Mouse (Mus musculus) right cerebral cortex, adult 2 months (tissue): Measurements from ENCODE around the gene Mrtfa.
A peak's percentile ranks its signal among the peaks of the same experiment; 100 is the strongest.

Experiments
- DNase-seq, 2 experiments: peaks; one replicate each; pipeline ENCODE4 v3.0.0; 2021 to 2022; ENCODE audit warnings: low spot score in 2 of 2

The Mrtfa gene

GRCm38 (mm10) chr15:81197197-81197596, 6.6 kb upstream of the Mrtfa start:
- no peak for DNase-seq

DNA sequence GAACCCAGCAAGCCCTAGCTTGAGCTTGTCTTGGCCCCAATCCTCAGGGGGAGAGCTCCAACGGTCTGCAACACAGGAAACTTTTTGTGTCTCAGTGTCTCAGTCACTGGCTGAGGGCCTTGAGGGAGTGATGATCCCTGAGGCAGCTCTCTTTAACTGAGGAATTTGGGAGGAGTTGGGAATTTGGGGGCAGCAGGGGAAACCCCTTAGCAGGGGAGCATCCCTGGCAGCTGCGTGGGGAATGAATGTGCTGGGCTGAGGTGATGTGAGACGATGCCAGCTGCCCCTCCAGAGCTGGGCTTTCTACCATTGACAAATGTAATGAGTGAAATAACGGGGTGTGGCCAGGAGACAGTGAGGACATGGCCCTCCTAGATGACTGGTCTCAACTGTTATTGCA, 4.9 kb upstream of the Mrtfa start:
- no peak for DNase-seq

DNA sequence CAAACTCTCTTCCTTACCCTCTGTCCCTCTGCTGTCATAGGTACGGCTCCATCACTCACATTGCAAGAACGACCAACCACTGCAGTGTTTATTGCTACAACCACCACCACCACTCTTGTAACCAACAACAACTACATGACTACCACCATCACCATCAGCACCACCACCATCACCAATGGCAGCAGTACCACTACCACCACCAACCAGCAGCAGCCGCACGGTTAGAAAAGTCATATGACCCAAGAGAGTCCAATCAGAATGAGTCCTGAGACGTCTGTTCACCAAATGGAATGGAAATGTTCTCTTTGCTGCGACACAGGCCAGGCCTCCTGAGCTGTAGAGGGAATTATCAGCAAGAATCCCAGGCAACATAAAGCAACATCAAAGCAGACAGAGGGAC, 4.2 kb upstream of the Mrtfa start:
- DNase-seq, result no peak

- no peak for DNase-seq
Measured at GRCm38 (mm10) chr15:81192858-81193257, 2.3 kb upstream of the Mrtfa start.

DNA sequence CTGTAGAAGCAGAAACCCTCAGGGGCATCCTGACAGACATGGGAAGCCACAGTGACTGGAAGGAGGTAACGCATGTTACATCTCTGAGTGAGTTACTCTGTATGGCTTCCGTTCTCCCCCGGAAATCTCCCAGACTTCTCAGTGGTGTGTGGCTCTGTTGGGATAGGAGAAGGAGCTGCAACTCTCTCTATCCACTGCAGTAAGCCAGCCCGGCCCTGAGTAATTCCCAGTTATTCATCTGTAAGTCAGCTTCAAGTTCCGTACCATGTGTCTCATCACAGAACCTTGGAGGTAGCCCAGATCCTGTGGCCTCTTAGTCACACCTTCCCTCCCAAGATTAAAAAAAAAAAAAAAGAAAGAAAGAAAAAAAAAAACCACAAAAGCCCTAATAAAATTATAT, 1.8 kb upstream of the Mrtfa start:
- no peak for DNase-seq

DNA sequence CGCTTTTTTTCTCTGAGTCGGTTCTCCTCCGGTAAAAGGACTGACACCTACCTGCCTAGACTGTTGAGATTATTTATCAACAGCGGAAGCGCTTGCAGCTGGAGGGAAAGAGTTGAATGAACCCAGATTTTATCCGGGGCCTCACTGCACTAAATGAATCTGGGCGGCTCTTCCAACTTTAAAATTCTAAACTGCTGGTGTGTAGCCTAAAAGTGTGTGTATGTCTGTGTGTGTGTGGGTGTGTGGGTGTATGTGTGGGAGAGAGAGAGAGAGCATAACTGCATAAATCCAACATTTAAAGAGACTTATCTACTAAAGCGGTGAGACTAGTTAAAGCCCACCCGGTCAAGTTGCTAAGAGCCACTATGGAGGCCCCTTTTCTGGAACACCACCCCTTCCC, 746 bp upstream of the Mrtfa start:
- DNase-seq, result peak in 1 of 2 experiments; percentile 33

- peak in 1 of 2 experiments; percentile 15 for DNase-seq
Measured at GRCm38 (mm10) chr15:81190011-81190629, 437 bp downstream of the Mrtfa start.

DNA sequence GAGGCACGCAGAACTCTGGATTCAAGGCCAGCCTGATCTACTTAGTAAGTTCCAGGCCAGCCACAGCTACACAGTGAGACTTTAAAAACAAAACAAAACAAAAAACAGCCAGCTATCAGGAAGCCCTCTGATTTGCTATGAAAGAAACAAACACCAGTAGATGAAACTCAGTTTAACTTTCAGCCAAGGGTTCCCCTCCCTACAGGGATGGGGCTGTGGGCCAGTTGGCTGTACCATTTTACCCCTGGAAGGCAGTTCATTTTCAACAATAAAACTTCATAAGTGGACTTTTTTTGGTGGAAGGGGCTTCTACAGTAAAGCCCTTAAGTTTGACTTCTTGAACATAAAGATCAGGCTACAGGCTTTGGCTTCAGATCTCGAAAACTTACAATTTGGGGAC, 1.5 kb downstream of the Mrtfa start:
- DNase-seq, result no peak

DNA sequence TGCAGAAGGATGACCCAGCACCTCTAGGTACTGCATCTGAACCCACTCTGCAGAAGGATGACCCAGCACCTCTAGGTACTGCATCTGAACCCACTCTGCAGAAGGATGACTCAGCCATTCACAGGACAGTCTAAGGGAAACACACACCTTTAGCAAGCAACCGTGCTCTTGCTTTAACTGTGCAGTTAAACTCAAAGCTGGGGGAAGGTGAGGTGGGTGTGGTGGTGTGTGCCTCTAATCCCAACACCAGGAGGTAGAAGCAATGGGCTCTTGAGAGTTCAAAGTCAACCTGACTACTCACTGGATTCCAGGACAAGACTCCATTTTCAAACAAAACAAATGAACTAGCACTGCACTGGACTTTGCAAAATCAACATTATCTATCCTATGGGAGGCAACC, 5.6 kb downstream of the Mrtfa start:
- DNase-seq, result no peak

- DNase-seq, result no peak
Measured at GRCm38 (mm10) chr15:81181233-81181632, 9.3 kb downstream of the Mrtfa start.

GRCm38 (mm10) chr15:81179523-81179922, 11.0 kb downstream of the Mrtfa start:
- DNase-seq, result no peak

DNA sequence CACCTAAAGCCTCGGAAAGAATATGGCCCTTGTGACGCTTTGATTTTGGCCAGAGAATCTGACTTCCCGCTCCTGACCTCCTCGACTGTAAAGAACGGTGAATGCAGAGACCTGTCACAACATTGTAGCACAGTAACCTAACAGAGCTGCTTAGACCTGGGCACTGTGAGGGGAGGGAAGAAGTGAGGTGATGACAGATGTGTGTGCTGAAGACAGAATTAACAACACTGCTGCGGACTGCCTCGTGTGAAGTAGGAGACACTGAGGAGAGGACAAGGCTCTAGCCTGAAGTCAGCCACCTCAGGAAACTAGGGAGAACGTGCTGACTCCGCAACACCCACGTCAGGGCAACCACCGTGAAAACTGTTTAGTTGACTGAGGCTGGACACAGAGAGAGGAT, 11.9 kb downstream of the Mrtfa start:
- DNase-seq, result no peak

DNA sequence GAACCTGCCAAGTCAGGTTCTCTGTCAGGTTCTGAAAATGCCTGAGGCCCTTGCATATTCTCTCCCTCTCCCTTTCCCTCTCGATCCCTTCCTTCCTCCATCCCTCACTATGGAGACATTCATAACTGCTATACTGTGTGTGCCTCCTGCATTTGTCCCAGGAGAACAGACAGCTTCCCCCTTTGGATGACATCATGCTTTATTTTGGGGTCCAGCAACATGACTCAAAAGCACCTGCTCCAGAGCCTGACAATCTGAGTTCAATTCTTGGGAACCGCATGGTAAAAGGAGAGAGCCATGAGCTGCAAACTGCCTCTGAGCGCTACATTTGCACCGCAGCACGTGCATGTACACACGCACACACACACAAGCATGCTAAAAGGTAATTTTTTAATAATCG, 12.7 kb downstream of the Mrtfa start:
- DNase-seq, result peak in 1 of 2 experiments; percentile 33

DNA sequence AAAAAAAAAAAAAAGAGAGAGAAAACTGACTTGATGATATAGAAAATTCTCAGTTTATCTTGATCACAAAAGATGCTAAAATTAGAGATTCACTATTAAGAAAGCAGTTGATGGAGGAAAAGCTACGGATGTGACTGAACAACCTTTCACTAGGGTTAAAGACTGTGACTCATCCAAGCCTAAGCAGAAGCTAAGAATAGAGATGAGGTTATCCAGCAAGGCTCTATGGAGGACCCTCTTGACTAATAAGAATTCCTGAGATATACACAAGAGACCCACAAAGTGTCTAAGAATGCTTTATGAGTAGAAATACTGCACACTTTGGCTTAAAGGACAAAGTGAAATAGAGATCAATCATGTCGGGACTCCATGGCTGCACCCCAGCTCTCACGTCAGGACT, 14.9 kb downstream of the Mrtfa start:
- no peak for DNase-seq

- DNase-seq, result no peak
Measured at GRCm38 (mm10) chr15:81172259-81172658, 18.3 kb downstream of the Mrtfa start.

- no peak for DNase-seq
Measured at GRCm38 (mm10) chr15:81168735-81169134, 21.8 kb downstream of the Mrtfa start.

GRCm38 (mm10) chr15:81167831-81168230, 22.7 kb downstream of the Mrtfa start:
- DNase-seq, result no peak

DNA sequence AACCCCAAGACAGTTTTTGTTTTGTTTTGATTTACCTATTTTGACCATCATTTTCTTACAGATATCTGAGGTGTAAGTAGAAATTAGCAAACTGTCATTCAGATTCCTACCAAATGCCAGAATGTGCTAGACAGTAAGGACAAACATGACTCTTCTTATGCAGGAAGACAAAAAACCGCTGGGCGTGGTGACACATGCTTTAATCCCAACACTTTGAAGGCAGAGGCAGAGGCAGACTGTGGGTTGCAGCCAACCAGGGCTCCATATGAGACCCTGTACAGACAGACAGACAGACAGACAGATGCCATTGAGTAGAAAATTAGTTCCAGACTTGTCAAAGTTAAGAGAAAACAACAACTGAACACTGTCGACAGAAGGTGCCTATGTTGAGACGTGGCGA, 24.3 kb downstream of the Mrtfa start:
- DNase-seq, result no peak

DNA sequence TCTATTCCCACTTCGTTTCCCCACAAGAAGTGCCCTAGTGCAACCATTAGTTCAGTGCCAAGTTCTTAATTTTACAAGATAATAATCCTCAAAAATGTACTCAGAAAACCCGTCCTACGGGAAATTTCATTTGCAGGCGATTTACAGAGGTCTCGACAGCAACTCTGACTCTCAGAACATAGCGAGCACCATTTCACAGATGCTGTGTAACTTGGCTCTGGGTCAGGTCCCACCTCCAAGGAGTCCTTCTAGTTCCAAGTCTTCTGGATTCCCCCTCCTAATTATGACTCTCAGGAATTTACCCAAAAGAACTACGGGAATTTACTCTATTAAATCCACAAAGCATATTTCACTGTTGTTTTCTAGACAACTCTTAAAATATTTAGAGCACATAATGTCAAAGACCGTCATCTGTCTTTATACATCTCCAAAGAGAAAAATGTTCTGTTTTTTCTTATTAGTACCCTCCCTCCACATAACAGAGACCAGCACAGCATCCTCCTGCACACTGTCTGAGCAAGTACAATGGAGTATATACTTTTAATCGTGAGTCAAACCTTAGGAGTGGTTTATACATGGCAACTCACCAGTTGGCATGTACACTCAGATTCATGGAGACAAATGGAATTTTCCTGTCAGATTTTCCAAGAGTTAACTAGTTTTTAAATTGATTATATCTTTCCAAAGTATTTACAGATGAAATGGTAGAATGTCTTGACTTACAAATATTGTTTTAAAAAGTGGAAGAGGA, 25.8 kb downstream of the Mrtfa start:
- no peak for DNase-seq

- DNase-seq, result no peak
Measured at GRCm38 (mm10) chr15:81161571-81161970, 29.0 kb downstream of the Mrtfa start.

DNA sequence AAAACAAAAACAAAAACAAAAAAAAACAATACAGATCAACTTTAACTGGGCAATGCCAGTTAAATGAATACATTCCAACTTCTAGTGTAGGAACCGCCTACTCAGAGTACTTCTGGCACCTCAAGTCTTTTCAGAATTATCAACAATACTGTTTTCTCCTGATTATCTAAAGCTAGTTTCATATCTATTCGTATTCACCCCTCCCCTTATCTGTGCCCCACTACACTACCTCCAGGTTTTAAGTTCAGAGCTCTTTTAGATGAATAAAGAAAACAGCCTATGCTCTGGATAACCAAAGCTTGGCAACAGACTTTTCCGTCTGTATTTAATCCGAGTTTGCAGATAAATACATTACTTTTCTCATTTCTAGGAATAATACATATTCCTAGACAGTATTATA, 29.9 kb downstream of the Mrtfa start:
- DNase-seq, result no peak

GRCm38 (mm10) chr15:81159212-81159611, 31.3 kb downstream of the Mrtfa start:
- no peak for DNase-seq

DNA sequence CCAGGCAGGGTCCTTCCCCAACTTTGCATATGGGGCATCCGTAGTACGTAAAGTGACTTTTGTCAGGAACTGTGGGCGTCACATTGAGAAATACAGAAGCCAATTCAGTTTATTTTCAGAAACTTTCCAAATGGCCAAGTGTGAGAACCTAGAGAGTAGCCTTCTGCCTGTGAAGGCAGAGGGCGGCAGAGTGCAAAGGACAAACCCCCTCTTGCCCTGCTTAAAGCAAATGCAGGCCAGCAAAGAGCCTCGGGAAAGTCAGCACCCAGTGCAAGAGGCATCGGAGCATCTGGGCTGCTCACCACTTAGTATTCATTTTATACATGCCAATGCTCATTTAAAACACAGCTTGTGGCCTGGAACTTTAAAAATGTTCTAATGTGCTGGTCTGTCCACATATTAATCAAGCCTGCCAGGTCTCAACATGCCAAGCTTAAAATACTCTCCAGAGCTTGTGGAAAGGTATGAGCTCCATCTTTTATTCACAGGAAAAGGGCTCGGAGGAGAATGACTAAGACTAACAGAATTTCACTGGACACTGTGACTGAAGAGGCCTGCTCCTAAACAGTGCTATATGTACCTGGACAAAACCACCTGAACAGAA, 31.9 kb downstream of the Mrtfa start:
- DNase-seq, result no peak
